Mouse (Mus musculus): Measurements from ENCODE around the gene Vsnl1. TPM values are rescaled to one million over a fixed set of nuclear protein-coding genes. Genes with fewer than 3 reads are reported as not detected.

Gene Vsnl1
- polyA plus RNA-seq, 1 experiment = not detected

DNA sequence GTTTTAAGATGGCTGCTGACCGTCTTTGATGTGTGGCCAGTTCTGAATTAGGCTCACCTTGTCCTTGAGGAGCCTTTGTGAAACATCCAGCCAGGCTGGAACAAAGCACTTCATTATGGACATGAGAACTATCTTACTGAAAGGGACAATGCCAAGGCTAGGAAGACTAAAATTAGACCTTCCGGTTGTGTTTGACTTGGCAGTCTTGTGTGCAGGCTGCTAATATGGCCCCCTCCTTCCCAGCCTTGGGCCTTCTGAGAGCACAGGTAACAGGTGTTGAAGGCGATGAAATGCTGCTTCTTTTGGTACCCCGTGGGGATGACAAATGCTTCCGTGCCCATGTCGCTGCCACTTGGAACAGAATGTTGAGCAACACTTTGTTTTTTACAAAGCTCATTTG is 37.6 kb downstream of the Vsnl1 start:
- no peak for TF ChIP-seq GATA1 (IDR thresholded peaks at IDR 0.05; ENCODE audit: low read length)

DNA sequence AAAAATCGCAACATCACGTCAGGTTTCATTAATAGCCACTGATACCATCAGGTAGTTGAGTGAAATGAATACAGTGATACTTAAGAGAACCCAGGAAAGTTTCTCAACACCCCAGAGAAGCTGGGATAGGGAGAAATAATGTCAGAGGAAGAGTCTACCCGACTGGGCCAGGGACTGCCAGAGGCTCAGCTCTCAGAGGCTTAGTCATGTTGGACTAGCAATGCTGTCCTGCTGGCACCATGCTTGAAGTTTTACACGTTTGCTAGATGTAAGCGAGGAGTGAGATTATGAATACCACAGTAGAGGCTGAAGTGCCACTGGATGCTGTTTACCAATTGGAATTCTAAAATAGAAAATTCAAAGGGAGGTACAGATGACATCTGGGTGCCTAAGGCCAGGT is 39.4 kb downstream of the Vsnl1 start:
- no peak for TF ChIP-seq GATA1 (IDR thresholded peaks at IDR 0.05; ENCODE audit: low read length)

DNA sequence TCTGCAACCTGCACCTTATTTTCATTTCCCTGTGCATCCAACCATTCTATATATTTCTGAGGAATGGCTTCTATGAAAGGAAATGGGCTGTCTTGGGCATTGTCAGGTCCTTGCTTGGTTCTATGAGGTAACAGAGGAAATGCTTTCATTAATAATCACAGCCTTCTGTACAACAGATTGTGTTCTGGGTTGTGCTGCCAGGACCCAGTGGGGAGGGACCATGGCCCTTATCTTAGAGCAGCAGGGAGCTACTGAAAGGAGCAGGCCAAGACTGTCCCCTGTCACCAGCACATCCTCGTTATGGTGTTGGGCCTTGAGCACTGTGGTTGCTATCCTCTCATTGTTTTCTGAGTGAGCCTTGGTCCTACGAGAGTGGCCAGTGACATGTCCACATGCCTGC is 40.9 kb downstream of the Vsnl1 start:
- no peak for TF ChIP-seq GATA1 (IDR thresholded peaks at IDR 0.05; ENCODE audit: low read length)

DNA sequence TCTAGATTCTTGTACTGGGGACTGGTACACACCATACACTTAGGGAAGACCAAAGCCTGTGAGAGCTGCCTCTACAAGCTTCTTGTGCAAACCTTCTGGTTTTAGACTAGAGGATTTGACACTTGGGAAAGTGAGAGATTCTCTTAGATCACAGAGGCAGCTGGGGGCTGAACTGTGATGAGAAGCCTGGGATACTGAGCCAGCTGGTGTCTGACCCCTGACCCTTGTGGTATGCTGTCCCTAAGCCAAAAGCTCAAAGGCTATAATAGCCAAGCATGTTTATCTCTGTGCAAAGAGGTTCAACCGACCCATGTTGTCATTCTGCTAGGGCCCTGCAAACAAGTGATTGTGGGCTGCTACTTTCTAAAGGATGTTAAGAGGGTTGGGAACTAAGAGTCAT is 43.9 kb downstream of the Vsnl1 start:
- no peak for TF ChIP-seq GATA1 (IDR thresholded peaks at IDR 0.05; ENCODE audit: low read length)

DNA sequence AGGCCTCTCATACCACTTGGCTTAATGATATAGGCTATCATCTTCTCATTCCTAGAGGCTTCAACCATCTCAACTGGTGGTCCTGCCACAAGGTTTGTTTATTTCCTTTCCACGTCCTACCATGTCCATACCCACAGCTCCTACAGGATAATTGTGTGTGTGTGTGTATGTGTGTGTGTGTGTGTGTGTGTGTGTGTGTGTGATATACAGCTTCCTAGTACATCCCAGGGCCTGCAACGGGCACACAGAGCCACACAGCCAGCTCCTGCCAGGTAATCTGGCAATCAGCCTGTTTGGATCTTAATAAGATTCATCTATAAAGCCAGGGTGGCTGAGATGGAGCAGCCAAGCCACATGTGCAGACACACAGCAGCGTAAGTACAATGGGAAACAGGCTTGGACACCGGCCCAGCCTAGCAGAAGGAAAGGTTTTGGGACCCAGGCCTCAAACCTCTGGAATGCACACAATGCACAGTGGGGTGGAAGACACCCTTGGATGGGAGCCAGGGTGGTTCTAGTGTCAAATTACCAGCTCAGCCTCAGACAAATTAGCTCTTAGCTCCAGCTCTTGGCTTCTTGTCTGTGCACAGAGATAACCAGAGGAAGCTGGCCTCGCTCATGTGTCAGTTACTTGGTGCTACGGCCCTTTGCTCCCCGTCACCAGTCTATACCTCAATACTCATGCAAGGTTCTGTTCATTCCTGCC is 45.0 kb downstream of the Vsnl1 start:
- no peak for TF ChIP-seq GATA1 (IDR thresholded peaks at IDR 0.05; ENCODE audit: low read length)

DNA sequence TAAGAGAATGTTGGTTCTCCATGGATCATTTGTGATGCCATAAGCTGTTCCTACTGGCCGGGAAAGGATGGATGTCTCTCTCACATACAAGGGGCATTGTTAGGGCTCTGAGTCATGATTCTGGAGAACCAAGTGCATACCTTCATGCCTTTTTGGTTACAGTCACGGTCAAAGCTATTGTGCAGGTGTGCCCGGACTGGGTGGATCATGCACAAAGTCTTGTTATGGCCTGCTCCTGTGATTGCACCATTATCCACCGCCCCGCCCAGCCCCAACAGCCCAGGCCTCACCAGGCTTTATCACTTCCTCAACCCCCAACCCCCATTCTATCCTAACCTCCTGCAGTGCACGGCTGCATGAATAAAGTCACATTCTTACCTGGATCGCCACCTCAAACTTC is 47.3 kb downstream of the Vsnl1 start:
- TF ChIP-seq GATA1 (IDR thresholded peaks at IDR 0.05; ENCODE audit: low read length) = no peak

DNA sequence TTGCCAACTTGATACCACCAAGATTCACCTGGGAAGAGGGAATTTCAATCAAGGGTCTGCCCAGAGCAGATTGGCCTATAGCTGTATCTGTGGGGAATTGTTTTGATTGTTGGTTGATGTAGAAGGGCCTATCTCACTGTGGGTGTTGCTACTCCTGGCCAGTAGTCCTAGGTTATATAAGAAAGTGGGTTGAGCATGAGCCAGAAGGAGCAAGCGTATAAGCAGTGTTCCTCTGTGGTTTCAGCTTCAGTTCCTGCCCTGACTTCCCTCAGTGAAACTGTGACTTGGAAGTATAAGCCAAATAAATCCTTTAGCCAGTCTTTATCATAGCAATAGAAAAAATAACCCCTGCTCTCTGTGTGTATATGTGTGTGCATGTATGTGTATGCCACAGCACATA is 51.7 kb downstream of the Vsnl1 start:
- TF ChIP-seq GATA1 (IDR thresholded peaks at IDR 0.05; ENCODE audit: low read length) = no peak

DNA sequence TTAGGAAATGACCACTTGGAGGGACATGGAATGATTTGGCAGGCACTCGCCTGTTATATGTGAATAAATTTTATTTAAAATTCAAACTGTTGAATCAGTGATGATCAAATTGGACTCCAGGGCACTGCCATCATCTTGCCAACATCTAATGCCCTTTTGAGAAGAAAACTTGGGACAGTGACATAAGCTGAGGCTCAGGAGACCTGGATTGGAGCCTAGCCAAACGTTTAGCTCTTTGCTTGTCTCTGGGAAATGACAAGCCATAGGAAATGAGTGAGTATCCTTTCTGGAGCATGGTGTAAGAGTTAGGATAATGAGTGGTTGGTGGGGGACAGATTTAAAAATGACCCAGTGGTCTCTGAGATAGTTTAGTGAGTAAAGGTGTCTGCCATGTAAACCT is 57.0 kb downstream of the Vsnl1 start:
- no peak for TF ChIP-seq GATA1 (IDR thresholded peaks at IDR 0.05; ENCODE audit: low read length)

DNA sequence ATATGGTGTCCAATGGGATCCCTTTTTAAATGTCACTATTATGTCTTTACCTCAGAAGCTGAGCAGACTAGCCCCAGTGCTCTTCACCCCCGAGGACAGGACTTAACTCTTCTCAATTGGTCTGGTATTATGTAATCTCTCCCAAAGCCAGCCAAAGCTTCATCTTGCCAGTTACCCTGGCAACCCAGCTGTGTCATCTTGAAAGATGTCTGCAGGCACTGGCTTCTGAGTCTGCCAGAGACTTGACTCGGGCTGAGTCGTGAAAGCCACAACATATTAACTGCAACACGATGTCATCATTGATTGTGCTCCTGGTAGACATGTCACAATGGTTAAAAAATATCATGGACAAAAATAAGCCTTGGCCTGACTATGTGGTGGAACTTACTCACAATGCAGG is 66.4 kb downstream of the Vsnl1 start:
- TF ChIP-seq GATA1 (IDR thresholded peaks at IDR 0.05; ENCODE audit: low read length) = no peak

DNA sequence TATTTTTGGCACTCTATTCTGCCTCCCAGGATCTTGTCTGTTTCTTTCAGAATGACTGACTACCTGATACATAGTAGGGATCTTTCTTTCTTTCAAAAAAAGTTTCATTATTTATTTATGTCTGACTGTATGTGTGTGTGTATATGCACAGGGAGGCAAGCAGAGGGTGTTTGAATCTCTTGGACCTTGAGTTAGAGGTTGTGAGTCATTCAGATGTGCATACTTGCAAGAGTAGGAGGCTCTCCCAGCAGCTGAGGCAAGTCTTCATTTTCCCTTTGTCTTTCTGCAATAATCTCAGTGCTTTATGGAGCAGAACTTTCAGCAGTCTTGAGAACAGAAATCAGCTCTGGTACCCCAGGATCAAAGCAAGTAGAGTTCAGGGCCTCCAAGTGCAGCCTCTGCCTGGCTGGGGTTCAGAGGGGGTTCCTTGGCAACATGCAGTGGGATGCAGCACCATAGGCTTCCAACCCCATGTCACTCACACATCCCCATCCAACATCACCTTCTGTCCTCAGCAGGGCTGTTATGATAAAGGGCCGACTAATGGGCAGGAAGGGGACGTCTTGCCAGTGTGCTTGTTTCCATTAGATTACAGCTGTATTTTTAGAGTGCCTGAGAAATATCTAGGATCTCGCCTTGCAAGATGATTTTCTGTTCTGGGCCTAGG is 69.2 kb downstream of the Vsnl1 start:
- no peak for TF ChIP-seq GATA1 (IDR thresholded peaks at IDR 0.05; ENCODE audit: low read length)

DNA sequence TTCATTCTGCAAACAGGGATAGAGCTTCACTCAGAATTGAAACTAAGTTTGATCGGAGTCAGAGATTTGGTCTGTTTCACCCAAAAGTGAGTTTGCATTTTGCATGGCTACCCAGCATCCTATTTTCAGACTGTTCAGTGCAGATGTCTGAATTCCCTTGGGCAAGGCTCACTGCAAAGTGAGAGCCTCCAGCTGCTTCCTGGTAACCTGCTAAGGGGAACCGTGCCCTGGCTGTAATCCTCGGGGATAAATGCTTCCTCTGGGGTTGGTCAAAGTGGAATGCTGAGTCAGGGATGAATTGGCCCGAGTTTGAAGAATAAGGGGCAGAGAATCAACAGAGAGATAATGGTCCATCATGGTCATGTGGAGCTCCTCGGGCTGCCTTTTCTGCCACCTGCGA is 71.5 kb downstream of the Vsnl1 start:
- no peak for TF ChIP-seq GATA1 (IDR thresholded peaks at IDR 0.05; ENCODE audit: low read length)

DNA sequence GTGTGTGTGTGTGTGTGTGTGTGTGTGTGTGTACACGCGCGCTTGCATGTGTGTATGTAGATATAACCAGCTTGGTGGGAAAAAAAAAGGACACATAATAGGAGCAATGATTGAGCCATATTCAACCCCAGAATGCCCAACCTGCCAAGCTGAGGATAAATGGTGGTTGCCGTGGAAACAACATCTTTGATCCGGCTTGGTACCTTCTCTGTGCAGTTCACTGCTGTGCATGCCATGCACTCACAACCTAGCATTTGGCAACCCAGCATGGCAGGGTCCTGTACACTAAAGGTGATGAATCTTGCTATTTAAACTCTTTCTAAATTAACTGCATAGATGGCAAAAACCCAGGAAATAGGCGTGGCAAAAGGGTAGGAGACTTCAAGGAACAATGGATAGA is 74.0 kb downstream of the Vsnl1 start:
- TF ChIP-seq GATA1 (IDR thresholded peaks at IDR 0.05; ENCODE audit: low read length) = no peak

DNA sequence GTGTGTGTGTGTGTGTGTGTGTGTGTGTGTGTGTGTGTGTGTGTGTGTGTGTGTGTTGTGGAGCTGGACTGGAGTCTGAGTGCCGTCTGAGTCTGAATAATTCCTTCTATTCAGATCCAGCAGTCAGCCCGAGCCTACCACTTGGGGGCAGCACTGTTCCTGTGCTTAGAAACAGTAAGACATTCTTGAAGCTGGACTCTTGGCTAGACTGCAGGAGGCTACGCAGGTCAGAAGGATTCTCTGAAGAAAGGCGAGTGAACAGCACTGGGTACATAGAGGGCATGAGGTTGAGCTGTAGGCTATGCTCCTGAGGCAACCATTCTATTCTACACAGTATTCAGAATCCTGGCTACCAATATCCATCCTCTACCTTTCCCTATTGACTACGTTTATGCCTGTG is 85.5 kb downstream of the Vsnl1 start:
- no peak for TF ChIP-seq GATA1 (IDR thresholded peaks at IDR 0.05; ENCODE audit: low read length)

DNA sequence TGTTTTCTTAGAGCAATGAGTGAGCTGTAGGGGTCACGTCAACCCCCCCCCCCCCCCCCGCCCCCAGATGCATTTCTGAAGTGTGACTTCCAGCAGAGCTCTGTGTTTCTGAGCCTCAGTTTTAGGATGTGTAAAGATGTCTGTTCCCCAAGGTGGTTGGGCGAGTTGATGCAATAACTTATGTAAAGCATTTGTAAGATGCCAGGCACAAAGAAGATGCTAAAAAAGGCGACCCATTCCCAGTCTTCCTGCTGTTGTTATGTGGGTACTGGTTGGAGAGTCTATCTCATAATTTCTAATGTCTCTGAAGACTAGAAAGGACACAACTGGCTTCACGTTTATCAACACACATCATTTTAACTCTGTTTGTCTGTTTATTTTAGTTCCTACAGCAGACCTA is 86.5 kb downstream of the Vsnl1 start:
- TF ChIP-seq GATA1 (IDR thresholded peaks at IDR 0.05; ENCODE audit: low read length) = no peak

DNA sequence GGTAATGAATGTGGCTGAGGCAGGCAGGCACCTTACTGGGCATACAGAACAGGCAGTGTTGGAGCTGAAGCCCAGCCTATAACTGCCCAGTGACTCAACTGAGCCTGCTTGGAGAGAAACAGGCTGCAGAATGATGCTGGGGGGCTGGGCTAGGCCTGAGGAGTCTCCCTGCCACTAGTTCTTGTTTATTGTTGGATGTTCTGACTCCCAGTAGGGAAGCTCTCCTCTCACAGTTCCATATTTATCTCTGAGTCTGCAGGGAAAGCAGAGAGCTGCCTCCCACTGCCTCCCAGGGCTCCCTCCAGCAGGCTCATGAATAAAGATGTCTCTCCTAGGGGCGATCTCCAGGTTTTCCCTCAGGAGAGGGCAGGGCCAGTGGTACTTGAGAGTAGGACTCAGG is 88.0 kb downstream of the Vsnl1 start:
- TF ChIP-seq GATA1 (IDR thresholded peaks at IDR 0.05; ENCODE audit: low read length) = no peak

DNA sequence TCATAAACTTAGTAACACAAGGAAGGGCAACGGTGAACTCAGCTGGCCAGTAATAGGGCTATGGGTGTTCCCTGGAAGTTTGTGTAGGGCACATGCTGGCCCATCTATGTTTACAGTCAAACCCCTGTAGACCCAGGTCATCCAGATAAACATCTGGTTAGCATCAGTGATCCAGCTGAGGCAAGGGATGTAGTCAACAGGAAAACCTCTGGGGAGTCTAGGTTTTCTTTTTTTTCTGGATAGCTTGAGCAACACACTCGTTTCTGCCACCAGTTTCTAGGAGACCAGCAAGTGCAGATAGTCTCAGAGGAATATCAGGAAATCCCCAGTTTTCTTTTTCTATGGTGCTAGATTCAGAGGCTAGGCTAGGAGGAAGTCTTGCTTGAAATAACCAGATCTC is 90.5 kb downstream of the Vsnl1 start:
- TF ChIP-seq GATA1 (IDR thresholded peaks at IDR 0.05; ENCODE audit: low read length) = no peak

DNA sequence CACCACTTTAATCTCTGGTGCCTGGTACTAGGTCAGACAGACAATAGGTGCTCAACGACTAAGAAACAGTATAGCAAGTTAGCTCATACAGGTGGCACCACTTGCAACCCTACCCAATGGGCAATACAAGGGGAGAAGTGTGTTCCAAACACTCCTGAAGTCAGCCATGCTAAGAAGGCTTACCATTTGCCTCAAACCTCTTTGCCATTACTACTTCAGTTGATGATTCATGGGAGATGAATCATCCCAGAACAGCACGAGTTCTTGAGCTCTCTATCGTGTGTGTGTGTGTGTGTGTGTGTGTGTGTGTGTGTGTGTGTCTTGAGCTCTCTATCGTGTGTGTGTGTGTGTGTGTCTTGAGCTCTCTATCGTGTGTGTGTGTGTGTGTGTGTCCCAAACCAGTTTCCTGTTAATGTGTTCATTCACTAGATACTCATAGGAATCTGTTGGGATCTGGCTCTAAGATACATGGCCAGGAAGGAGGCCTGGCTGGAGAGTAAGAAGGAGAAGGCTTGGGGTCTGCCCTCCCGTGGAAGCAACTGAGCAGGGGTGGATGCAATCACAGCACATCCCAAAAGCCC is 94.3 kb downstream of the Vsnl1 start:
- TF ChIP-seq GATA1 (IDR thresholded peaks at IDR 0.05; ENCODE audit: low read length) = no peak

Measured in G1E-ER4 (cell line).